ENCODE assay signal across 14 mouse cellular contexts in the genomic region with DNA sequence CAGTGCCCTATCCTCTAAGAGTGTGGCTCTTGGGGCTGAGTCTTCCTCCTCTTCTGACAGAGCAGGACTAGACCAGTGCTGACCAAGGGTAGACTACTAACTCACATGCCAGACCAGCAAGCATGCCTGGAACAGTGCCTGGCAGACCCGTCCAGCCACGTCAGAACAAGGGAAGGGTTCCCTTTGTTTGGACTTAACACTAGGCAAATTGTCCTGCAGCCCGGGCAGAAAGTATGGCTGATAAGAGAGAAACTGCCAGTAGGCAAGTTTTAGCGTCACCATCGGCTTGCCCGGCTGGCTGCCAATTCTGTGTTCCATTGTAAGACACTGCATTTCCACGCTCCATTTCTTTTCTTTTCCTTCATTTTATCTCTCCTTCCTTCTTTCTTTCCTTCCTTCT. TPM values are rescaled to one million over a fixed set of nuclear protein-coding genes. Genes with fewer than 3 reads are reported as not detected.
DNase-seq lines count a peak whose midpoint lies in the region; ATAC-seq and TF ChIP-seq lines count a peak whose summit lies in the region.
"Had no signal": no experiment of that assay in that cellular context is flagged by ENCODE, and none has a peak within 500 bp of the region (broad histone marks: within the 10 kb centered on the region; RNA-seq: fewer than 3 reads in every experiment).

No protein-coding gene starts in this region.

- H3K4me3 ChIP-seq in kidney, adult 2 months (ENCODE audit: insufficient read depth, low read depth, low read length), result no peak overlapping the region
- H3K4me3 ChIP-seq in kidney, embryonic 14.5 days (ENCODE audit: low read length), result no peak overlapping the region
- no peak overlapping the region for H3K4me3 ChIP-seq in heart, postnatal 0 days (ENCODE audit: low read depth, low read length)
- no peak overlapping the region for H3K4me3 ChIP-seq in stomach, embryonic 16.5 days (replicated peaks; ENCODE audit: low read length)
- H3K4me3 ChIP-seq: embryonic facial prominence, embryonic 12.5 days; hindbrain, embryonic 13.5 days; limb, embryonic 15.5 days; midbrain, embryonic 10.5 days had no signal

- H3K9ac ChIP-seq in kidney, embryonic 14.5 days (ENCODE audit: low read depth, low read length), result no peak overlapping the region
- H3K9ac ChIP-seq in heart, postnatal 0 days (replicated peaks; ENCODE audit: low read depth, low read length), result no peak overlapping the region
- no peak overlapping the region for H3K9ac ChIP-seq in stomach, embryonic 16.5 days (ENCODE audit: low read length)
- H3K9ac ChIP-seq: embryonic facial prominence, embryonic 12.5 days; forebrain, postnatal 0 days; hindbrain, embryonic 13.5 days; limb, embryonic 15.5 days had no signal

- no peak for TF ChIP-seq POLR2A in kidney, adult 2 months (IDR thresholded peaks at IDR 0.05; ENCODE audit: low read depth, low read length)

- H3K27ac ChIP-seq in kidney, adult 2 months (ENCODE audit: insufficient read depth, low read depth, low read length), result no peak overlapping the region; the same call in 1 of the 2 replicates
- no peak overlapping the region for H3K27ac ChIP-seq in kidney, embryonic 14.5 days (ENCODE audit: low read depth, low read length)
- H3K27ac ChIP-seq in heart, postnatal 0 days (ENCODE audit: low read depth), result peak overlapping the region; percentile 62
- H3K27ac ChIP-seq in stomach, embryonic 16.5 days (ENCODE audit: low read length), result peak overlapping the region; percentile 71
- H3K27ac ChIP-seq: embryonic facial prominence, embryonic 12.5 days; hindbrain, embryonic 13.5 days; limb, embryonic 15.5 days; midbrain, embryonic 10.5 days had no signal

- H3K4me1 ChIP-seq in kidney, adult 2 months (ENCODE audit: control insufficient read depth, insufficient read depth, low read length), result peaks cover 10% of the 10 kb centered on the region
- peaks cover 9% of the 10 kb centered on the region; the same call in 1 of the 2 replicates for H3K4me1 ChIP-seq in kidney, embryonic 14.5 days (ENCODE audit: control insufficient read depth, insufficient read depth, low read length)
- peaks cover 22% of the 10 kb centered on the region for H3K4me1 ChIP-seq in heart, postnatal 0 days (ENCODE audit: control insufficient read depth, insufficient read depth)
- peaks cover 21% of the 10 kb centered on the region for H3K4me1 ChIP-seq in stomach, embryonic 16.5 days (ENCODE audit: control insufficient read depth, insufficient read depth, low read length)

- H3K36me3 ChIP-seq in kidney, adult 2 months (ENCODE audit: control insufficient read depth, insufficient read depth, low read length), result no peaks in the 10 kb centered on the region
- no peaks in the 10 kb centered on the region for H3K36me3 ChIP-seq in kidney, embryonic 14.5 days (ENCODE audit: control insufficient read depth, insufficient read depth, low read length)
- H3K36me3 ChIP-seq in heart, postnatal 0 days (replicated peaks; ENCODE audit: control insufficient read depth, insufficient read depth, low read length), result no peaks in the 10 kb centered on the region
- no peaks in the 10 kb centered on the region for H3K36me3 ChIP-seq in stomach, embryonic 16.5 days (ENCODE audit: control insufficient read depth, insufficient read depth, low read length)
- H3K36me3 ChIP-seq: embryonic facial prominence, embryonic 12.5 days; hindbrain, embryonic 13.5 days; limb, embryonic 15.5 days; midbrain, embryonic 10.5 days had no signal

- TF ChIP-seq CTCF in kidney, adult 2 months (conservative IDR thresholded peaks at IDR 0.05; ENCODE audit: insufficient read depth, insufficient read length, low read depth, low read length), result no peak
- no peak for TF ChIP-seq CTCF in heart, postnatal 0 days (IDR thresholded peaks at IDR 0.05; ENCODE audit: low read depth)

- no peak overlapping the region for H3K4me2 ChIP-seq in kidney, embryonic 14.5 days (replicated peaks; ENCODE audit: low read depth, low read length)
- H3K4me2 ChIP-seq in heart, postnatal 0 days (ENCODE audit: low read depth, low read length), result no peak overlapping the region
- no peak overlapping the region for H3K4me2 ChIP-seq in stomach, embryonic 16.5 days (ENCODE audit: low read depth, low read length)
- H3K4me2 ChIP-seq: embryonic facial prominence, embryonic 12.5 days; hindbrain, embryonic 13.5 days; limb, embryonic 15.5 days had no signal

- H3K27me3 ChIP-seq in kidney, adult 2 months (replicated peaks; ENCODE audit: control insufficient read depth, insufficient read depth, low read length), result no peaks in the 10 kb centered on the region
- no peaks in the 10 kb centered on the region for H3K27me3 ChIP-seq in kidney, embryonic 14.5 days (ENCODE audit: control insufficient read depth, insufficient read depth, low read length)
- no peaks in the 10 kb centered on the region for H3K27me3 ChIP-seq in heart, postnatal 0 days (ENCODE audit: control insufficient read depth, insufficient read depth, low read length)
- no peaks in the 10 kb centered on the region for H3K27me3 ChIP-seq in stomach, embryonic 16.5 days (ENCODE audit: control insufficient read depth, insufficient read depth, low read length)
- H3K27me3 ChIP-seq: embryonic facial prominence, embryonic 12.5 days; hindbrain, embryonic 13.5 days; limb, embryonic 15.5 days had no signal

- peak; percentile 42 for DNase-seq in kidney, adult 2 months
- peak; percentile 23 for DNase-seq in brain, adult 2 months (ENCODE audit: low read depth, low spot score)
- peak; percentile 66 for DNase-seq in heart, postnatal 0 days (ENCODE audit: low spot score)
- no peak for DNase-seq in spleen, postnatal 36 days (ENCODE audit: low spot score in 2 of 2)
- no peak for DNase-seq in neural tube, embryonic 10.5 days (ENCODE audit: extremely low spot score, low spot score)
- DNase-seq: forebrain, postnatal 0 days; spleen, adult 18-20 months had no signal

- WGBS in kidney, adult 2 months, result 55% methylated on average over 7 of the region's 7 CpGs
- WGBS in kidney, embryonic 14.5 days, result 81% methylated on average over 7 of the region's 7 CpGs
- 23% methylated on average over 7 of the region's 7 CpGs for WGBS in heart, postnatal 0 days
- WGBS in stomach, embryonic 16.5 days, result 54% methylated on average over 7 of the region's 7 CpGs

- no peaks in the 10 kb centered on the region for H3K9me3 ChIP-seq in kidney, embryonic 14.5 days (ENCODE audit: control insufficient read depth, low read length)
- no peaks in the 10 kb centered on the region for H3K9me3 ChIP-seq in heart, postnatal 0 days (replicated peaks; ENCODE audit: control insufficient read depth, low read length)
- H3K9me3 ChIP-seq in stomach, embryonic 16.5 days (replicated peaks; ENCODE audit: control insufficient read depth, low read length), result no peaks in the 10 kb centered on the region
- H3K9me3 ChIP-seq: embryonic facial prominence, embryonic 12.5 days; hindbrain, embryonic 13.5 days; limb, embryonic 15.5 days; midbrain, embryonic 10.5 days had no signal

- no peak for ATAC-seq in kidney, embryonic 14.5 days (ENCODE audit: low FRiP score, low TSS enrichment)
- no peak for ATAC-seq in heart, postnatal 0 days (ENCODE audit: insufficient read depth, low read depth)
- no peak for ATAC-seq in stomach, embryonic 16.5 days (ENCODE audit: insufficient read depth, low FRiP score)
- no peak for ATAC-seq in activated CD4-positive, CD25-positive, alpha-beta regulatory T cell, adult 4 months
- ATAC-seq: forebrain, postnatal 0 days had no signal

- 0 out of 2 replicates have a peak, but pooled peaks have one; percentile 29 for TF ChIP-seq EP300 in heart, postnatal 0 days (IDR thresholded peaks at IDR 0.05; ENCODE audit: low read depth)

RNA-seq across cellular contexts. Expression of a gene that starts 3.9 kb away (rescaled TPM):
- 66.8 and 67.2 TPM in 2 replicates for polyA plus RNA-seq in kidney, adult 2 months (2012; rRNA removed)
- polyA plus RNA-seq in kidney, embryonic 14.5 days (2014; fragmentation: Nextera tagmentation; extraction: Ambion mirVana), result 60.7 and 129 TPM in 2 replicates
- 209 and 229 TPM in 2 replicates for total RNA-seq in heart, postnatal 0 days (2014; rRNA removed; ENCODE audit: low replicate concordance)
- 99.2 and 106 TPM in 2 replicates for polyA plus RNA-seq in heart, postnatal 0 days (2015; fragmentation: Nextera tagmentation; extraction: Ambion mirVana)
- polyA plus RNA-seq in stomach, embryonic 16.5 days (2015; fragmentation: Nextera tagmentation; extraction: Ambion mirVana), result 90.8 and 91.8 TPM in 2 replicates
- polyA plus RNA-seq in activated CD4-positive, CD25-positive, alpha-beta regulatory T cell, adult 4 months (2017; shearing (Covaris generic)), result 1 to 10 TPM; 2.1 to 3.3 TPM

RNA-seq across cellular contexts. Expression of a gene that starts 22.5 kb away (rescaled TPM):
- 38.9 and 39.3 TPM in 2 replicates for polyA plus RNA-seq in kidney, adult 2 months (2012; rRNA removed)
- 40.2 and 42.4 TPM in 2 replicates for polyA plus RNA-seq in kidney, embryonic 14.5 days (2014; fragmentation: Nextera tagmentation; extraction: Ambion mirVana)
- 12.9 and 22.4 TPM in 2 replicates for total RNA-seq in heart, postnatal 0 days (2014; rRNA removed; ENCODE audit: low replicate concordance)
- 20.5 and 20.9 TPM in 2 replicates for polyA plus RNA-seq in heart, postnatal 0 days (2015; fragmentation: Nextera tagmentation; extraction: Ambion mirVana)
- 33.1 and 36.1 TPM in 2 replicates for polyA plus RNA-seq in stomach, embryonic 16.5 days (2015; fragmentation: Nextera tagmentation; extraction: Ambion mirVana)
- 1 to 10 TPM; 2.8 to 3.0 TPM for polyA plus RNA-seq in activated CD4-positive, CD25-positive, alpha-beta regulatory T cell, adult 4 months (2017; shearing (Covaris generic))

RNA-seq across cellular contexts. Expression of a gene that starts 29.0 kb away (rescaled TPM):
- polyA plus RNA-seq in kidney, adult 2 months (2012; rRNA removed), result 77.5 and 84.2 TPM in 2 replicates
- 30.8 and 35.1 TPM in 2 replicates for polyA plus RNA-seq in kidney, embryonic 14.5 days (2014; fragmentation: Nextera tagmentation; extraction: Ambion mirVana)
- total RNA-seq in heart, postnatal 0 days (2014; rRNA removed; ENCODE audit: low replicate concordance), result 3.7 and 14.5 TPM in 2 replicates
- polyA plus RNA-seq in heart, postnatal 0 days (2015; fragmentation: Nextera tagmentation; extraction: Ambion mirVana), result 5.4 and 6.4 TPM in 2 replicates
- polyA plus RNA-seq in stomach, embryonic 16.5 days (2015; fragmentation: Nextera tagmentation; extraction: Ambion mirVana), result 18.8 and 21.6 TPM in 2 replicates
- under 1 TPM; 0.29 to 0.58 TPM for polyA plus RNA-seq in activated CD4-positive, CD25-positive, alpha-beta regulatory T cell, adult 4 months (2017; shearing (Covaris generic))

RNA-seq across cellular contexts. Expression of a gene that starts 38.2 kb away (rescaled TPM):
- polyA plus RNA-seq in kidney, adult 2 months (2012; rRNA removed), result 125 and 179 TPM in 2 replicates
- polyA plus RNA-seq in kidney, embryonic 14.5 days (2014; fragmentation: Nextera tagmentation; extraction: Ambion mirVana), result 317 and 358 TPM in 2 replicates
- total RNA-seq in heart, postnatal 0 days (2014; rRNA removed; ENCODE audit: low replicate concordance), result 167 and 207 TPM in 2 replicates
- 326 and 332 TPM in 2 replicates for polyA plus RNA-seq in heart, postnatal 0 days (2015; fragmentation: Nextera tagmentation; extraction: Ambion mirVana)
- 493 and 511 TPM in 2 replicates for polyA plus RNA-seq in stomach, embryonic 16.5 days (2015; fragmentation: Nextera tagmentation; extraction: Ambion mirVana)
- 100 to 1,000 TPM; 294 to 378 TPM for polyA plus RNA-seq in activated CD4-positive, CD25-positive, alpha-beta regulatory T cell, adult 4 months (2017; shearing (Covaris generic))

RNA-seq across cellular contexts. Expression of a gene that starts 38.3 kb away (rescaled TPM):
- 53.0 and 55.3 TPM in 2 replicates for polyA plus RNA-seq in kidney, adult 2 months (2012; rRNA removed)
- polyA plus RNA-seq in kidney, embryonic 14.5 days (2014; fragmentation: Nextera tagmentation; extraction: Ambion mirVana), result 26.6 and 27.8 TPM in 2 replicates
- 46.1 and 46.9 TPM in 2 replicates for total RNA-seq in heart, postnatal 0 days (2014; rRNA removed; ENCODE audit: low replicate concordance)
- 42.1 and 49.9 TPM in 2 replicates for polyA plus RNA-seq in heart, postnatal 0 days (2015; fragmentation: Nextera tagmentation; extraction: Ambion mirVana)
- polyA plus RNA-seq in stomach, embryonic 16.5 days (2015; fragmentation: Nextera tagmentation; extraction: Ambion mirVana), result 46.8 and 46.9 TPM in 2 replicates
- 10 to 100 TPM in 1 of 2 experiments, 1 to 10 TPM in 1; 9.7 to 13.5 TPM for polyA plus RNA-seq in activated CD4-positive, CD25-positive, alpha-beta regulatory T cell, adult 4 months (2017; shearing (Covaris generic))

Comparison
In these comparisons a context has a peak if more than half of its experiments do, and no peak if none do; other contexts are left out.
1. DNase-seq: peak in kidney, adult 2 months (single experiment), brain, adult 2 months (single experiment) and heart, postnatal 0 days (single experiment); none in spleen, postnatal 36 days (0 of 2) and neural tube, embryonic 10.5 days (single experiment).
2. H3K27ac ChIP-seq: peak in heart, postnatal 0 days (single experiment) and stomach, embryonic 16.5 days (single experiment); none in kidney, adult 2 months (single experiment) and kidney, embryonic 14.5 days (single experiment).
3. RNA of a gene that starts 3.9 kb away (polyA plus RNA-seq): 60.7 to 129 TPM in kidney, embryonic 14.5 days, 99.2 to 106 TPM in heart, postnatal 0 days, 90.8 to 91.8 TPM in stomach, embryonic 16.5 days and 66.8 to 67.2 TPM in kidney, adult 2 months; 2.1 to 3.3 TPM in activated CD4-positive, CD25-positive, alpha-beta regulatory T cell, adult 4 months; every median in the first group is over 10 times any median in the second.